Mouse (Mus musculus): Measurements from ENCODE around the gene Proca1. TPM values are rescaled to one million over a fixed set of nuclear protein-coding genes. Genes with fewer than 3 reads are reported as not detected.
"Not testable (repeated sequence)": the region's sequence is repeated elsewhere in the genome, so short reads cannot be mapped to it uniquely, and the experiment has no call there.

Gene Proca1
- total RNA-seq, 2 experiments from 2014 or later: not detected

DNA sequence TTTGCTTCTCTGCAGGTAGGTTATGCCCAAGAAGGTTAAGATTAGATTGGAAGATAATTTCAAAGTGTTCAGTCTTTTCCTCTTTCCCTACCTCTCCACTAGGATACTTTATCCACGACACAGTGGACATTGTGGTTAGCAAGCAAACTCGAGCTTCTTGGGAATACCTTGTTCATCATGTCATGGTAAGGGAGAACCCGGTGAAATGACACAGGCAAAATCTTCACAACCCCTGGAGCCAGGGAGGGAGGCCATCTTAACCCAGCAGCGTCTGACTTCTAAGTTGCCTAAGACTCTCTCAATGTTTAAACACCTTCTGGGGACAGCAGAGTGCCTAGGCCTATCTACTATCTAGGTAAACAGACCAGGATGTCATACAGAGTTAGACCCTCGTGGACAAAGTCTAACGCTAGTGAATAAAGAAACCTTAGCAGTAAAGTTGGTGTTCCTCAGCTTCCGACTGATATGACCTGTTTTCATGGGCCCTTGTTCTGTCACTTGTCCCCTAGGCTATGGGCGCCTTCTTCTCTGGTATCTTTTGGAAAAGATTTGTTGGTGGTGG, 13.7 kb upstream of the Proca1 start:
- no peak for ATAC-seq (replicated peaks; ENCODE audit: poor library complexity, severe bottlenecking)

DNA sequence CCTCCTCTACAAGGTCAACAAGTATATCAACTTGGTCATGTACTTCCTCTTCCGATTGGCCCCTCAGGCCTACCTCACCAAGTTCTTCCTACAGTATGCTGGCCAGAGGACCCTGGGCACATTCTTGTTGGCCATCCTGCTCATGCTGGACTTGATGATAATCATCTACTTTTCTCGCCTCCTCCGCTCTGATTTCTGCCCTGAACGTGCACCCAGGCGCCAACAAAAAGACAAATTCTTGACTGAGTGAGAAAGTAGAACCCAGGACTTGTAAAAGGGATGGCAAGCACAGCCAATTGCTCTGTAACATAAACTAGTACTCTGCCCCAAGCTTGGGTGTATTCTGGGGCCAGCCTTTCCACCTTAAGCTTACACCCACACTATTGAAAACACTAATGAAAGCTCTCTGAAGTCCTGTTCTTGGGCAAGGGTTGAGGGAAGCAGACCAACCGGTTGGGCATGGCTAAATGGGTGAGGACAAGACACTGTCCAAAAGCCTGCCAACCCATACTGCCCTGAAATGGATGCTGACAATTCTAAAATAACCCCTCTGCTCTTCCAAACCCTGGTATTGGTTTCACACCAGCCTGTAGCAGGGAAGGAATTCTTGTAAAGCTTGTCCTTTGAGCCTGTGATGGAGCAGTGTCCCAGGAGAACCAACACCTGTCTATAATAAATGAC, 13.0 kb upstream of the Proca1 start:
- no peak for ATAC-seq (replicated peaks; ENCODE audit: poor library complexity, severe bottlenecking)

GRCm38 (mm10) chr11:78181830-78182357, 11.3 kb upstream of the Proca1 start:
- no peak for ATAC-seq (replicated peaks; ENCODE audit: poor library complexity, severe bottlenecking)

DNA sequence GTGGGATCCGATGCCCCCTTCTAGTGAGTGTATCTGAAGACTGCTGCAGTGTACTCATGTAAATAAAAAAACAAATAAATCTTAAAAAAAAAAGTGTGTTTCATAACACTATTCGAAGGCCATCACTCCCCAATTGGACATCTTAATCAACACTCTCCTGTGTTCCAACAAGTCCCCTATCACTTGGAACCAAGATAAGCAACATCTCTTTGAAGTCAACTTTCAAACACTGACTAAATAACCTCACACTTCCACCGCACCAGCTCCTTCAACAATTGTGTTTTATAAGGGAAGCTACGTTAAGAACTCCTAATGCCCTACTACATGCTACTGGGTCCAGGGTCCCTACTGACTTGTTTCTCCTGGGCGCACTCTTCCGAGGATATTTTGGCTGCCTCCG, 10.7 kb upstream of the Proca1 start:
- no peak for ATAC-seq (replicated peaks; ENCODE audit: poor library complexity, severe bottlenecking)

GRCm38 (mm10) chr11:78182961-78183844, 10.0 kb upstream of the Proca1 start, which contains the start of gene Rpl23a:
Gene Rpl23a, minus strand, starts transcription at chr11:78183584.
- peak; percentile 85 for ATAC-seq (replicated peaks; ENCODE audit: poor library complexity, severe bottlenecking)

GRCm38 (mm10) chr11:78183884-78184514, 9.2 kb upstream of the Proca1 start:
- ATAC-seq (replicated peaks; ENCODE audit: poor library complexity, severe bottlenecking): no peak

DNA sequence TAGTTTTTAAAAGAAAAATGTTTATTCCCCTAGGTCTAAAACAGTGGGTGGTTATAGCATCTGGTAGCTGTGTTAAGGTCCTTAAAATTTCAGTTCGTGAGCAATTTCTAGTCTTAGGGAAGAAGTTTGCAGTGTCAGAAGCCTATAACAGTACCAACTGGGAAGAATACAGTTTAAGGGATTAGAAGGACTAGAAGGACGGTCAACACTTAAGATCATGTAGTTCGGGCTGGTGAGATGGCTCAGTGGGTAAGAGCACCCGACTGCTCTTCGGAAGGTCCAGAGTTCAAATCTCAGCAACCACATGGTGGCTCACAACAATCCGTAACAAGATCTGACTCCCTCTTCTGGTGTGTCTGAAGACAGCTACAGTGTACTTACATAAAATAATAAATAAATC, 8.5 kb upstream of the Proca1 start:
- ATAC-seq (replicated peaks; ENCODE audit: poor library complexity, severe bottlenecking): not testable (repeated sequence)

DNA sequence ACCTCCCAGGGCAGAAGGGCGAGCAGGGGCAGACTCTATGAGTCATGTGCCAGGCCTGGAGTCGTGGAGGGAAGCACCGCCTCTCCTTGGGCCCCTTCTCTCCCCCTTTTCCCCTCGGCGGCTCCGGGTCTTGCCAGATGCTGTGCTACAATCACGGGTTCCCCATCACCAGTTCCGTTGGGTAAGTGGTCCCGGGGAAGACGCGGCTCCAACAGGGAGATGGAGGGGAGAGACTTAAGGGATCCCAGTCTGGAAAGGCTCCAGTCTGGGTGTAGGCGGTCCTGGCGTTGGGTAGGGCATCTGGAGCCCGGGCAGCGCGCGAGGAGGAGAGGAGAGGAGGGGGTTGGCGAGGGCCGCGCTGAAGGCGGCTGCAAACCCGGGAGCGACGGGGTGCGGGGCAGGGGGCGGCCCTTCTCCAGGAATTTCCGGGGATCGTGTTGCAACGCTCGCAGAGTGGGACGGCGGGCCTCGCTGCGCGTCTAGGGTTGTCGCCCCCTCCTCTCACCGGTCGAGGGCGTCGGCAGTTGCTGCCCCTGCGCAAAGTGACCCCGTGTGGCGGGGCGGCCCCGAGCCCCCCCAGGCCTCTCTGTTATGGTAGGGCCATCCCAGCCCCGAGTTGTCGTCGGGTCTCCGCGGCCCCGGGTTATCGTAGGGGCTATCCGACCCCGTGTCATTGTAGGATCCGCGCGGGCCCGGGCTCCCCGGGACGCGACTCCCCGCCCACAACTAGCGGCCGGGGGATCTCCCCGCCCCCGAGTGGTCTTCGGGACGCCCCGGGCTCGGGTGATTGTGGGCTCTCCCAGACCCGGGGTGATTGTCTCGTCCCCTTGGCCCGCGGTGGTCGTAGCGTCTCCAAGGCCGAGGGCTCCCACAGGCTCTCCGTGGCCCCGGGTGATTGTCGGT, 4.6 kb upstream of the Proca1 start, which contains the start of gene Rab34:
Rab34 (plus strand) TSS at position 100 of the 903 bp plus-strand sequence.
- ATAC-seq (replicated peaks; ENCODE audit: poor library complexity, severe bottlenecking): peak; percentile 36

- ATAC-seq (replicated peaks; ENCODE audit: poor library complexity, severe bottlenecking): peak; percentile 53
Observed at GRCm38 (mm10) chr11:78189234-78190040, 3.8 kb upstream of the Proca1 start.

DNA sequence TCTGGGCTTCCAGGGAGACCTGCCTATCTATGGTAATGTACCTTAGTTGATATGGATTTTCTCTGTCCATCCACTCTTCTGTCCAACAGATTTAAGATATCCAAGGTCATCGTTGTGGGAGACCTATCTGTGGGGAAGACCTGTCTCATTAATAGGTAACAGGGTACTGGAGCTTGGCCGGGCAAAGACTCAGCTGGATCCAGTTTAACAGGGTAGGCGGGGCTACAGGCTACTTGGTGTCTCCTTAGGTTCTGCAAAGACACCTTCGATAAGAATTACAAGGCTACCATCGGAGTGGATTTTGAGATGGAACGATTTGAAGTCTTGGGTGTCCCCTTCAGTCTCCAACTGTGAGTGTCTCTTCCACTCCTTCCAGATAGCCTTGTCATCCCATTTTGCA, 3.2 kb upstream of the Proca1 start:
- no peak for ATAC-seq (replicated peaks; ENCODE audit: poor library complexity, severe bottlenecking)

DNA sequence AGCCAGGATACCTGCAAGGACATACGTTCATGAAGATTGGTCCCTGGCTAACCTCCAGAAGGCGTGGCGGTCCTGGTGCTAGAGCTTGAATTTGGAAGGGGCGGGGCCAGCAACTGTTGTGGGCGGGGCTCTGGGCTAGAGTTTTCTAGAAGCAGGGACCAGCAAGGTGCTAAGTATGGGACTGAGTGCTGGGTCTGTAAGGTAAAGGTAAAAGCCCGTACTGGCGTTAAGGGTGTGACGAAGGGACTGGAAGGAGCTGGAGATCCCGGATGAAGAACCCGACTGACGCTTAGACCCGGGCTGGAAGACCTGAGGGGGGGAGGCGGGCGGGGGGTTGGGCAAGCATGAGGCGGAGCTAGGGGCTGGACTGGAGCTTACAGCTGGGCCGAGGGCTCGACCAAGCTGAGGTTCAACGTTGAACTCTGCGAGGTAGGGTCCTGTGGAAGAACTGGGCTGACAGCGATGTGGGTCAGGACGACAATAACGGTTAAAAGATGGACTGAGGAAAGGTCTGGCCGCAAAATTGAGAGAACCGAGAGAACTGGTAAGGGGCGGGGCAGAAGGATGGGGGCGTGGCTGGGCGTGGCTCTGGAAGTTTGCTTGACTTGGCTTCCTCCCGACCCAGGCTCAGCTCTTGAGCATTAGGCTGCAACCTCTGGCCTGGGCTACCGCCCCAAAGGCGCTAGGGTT, 1.4 kb downstream of the Proca1 start:
- ATAC-seq (replicated peaks; ENCODE audit: poor library complexity, severe bottlenecking): peak; percentile 89

- no peak for ATAC-seq (replicated peaks; ENCODE audit: poor library complexity, severe bottlenecking)
Observed at GRCm38 (mm10) chr11:78195101-78195863, 2.1 kb downstream of the Proca1 start.

GRCm38 (mm10) chr11:78202372-78202771, 9.2 kb downstream of the Proca1 start:
- no peak for ATAC-seq (replicated peaks; ENCODE audit: poor library complexity, severe bottlenecking)

GRCm38 (mm10) chr11:78204287-78204686, 11.1 kb downstream of the Proca1 start:
- no peak for ATAC-seq (replicated peaks; ENCODE audit: poor library complexity, severe bottlenecking)

- ATAC-seq (replicated peaks; ENCODE audit: poor library complexity, severe bottlenecking): no peak
Observed at GRCm38 (mm10) chr11:78205361-78206206, 12.4 kb downstream of the Proca1 start.

DNA sequence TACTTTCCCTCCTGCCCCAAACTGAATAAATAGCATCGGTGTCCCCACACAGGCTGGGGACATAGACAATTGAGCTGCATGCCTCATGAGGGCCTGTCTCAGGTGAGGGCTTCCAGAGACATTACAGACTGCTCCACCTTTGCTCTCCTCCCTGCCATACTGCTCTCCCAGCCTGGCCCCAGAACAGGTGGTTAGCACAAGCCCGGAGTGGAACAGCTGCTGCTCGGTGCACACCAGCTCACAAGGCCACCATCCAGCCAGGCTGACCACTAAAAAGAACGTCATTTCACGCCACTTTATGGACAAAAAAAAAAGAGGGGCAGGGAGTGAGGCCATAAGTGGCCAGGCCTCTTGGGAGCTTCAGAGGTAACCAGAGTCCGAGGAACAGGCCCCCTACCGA, 14.0 kb downstream of the Proca1 start:
- ATAC-seq (replicated peaks; ENCODE audit: poor library complexity, severe bottlenecking): no peak

All from granulocyte monocyte progenitor cell, adult 5-6 weeks (primary cell).